Mouse (Mus musculus) small intestine, adult 2 months (tissue): ENCODE measurements at regions not wholly inside any gene's neighbourhood (a gene's known extent, or its start where the extent isn't known, plus 50 kb on each side); places are given as distances from the start of the nearest gene placed in this dataset.

Experiments
- H3K27ac ChIP-seq: fragments of 200-500 bp; 2 replicates; pipeline ENCODE4 v1.5.1; 2012; ENCODE audit warnings: low read depth, low read length, control low read depth, inconsistent platforms; ENCODE audit not compliant: insufficient read depth
- H3K27me3 ChIP-seq: fragments of 200-500 bp; 2 replicates; pipeline ENCODE4 v1.6.1; 2012; ENCODE audit warnings: mild to moderate bottlenecking, moderate library complexity, low read length, inconsistent platforms; ENCODE audit not compliant: control insufficient read depth, insufficient read depth
- H3K36me3 ChIP-seq: fragments of 200-500 bp; 2 replicates; pipeline ENCODE4 v1.6.1; 2012; ENCODE audit warnings: mild to moderate bottlenecking, low read length, control low read depth, inconsistent platforms; ENCODE audit not compliant: control insufficient read depth, insufficient read depth
- H3K4me1 ChIP-seq: fragments of 200-500 bp; 2 replicates; pipeline ENCODE4 v1.6.1; 2012; ENCODE audit warnings: low read length, inconsistent platforms, mixed read lengths; ENCODE audit not compliant: control insufficient read depth, insufficient read depth, insufficient read length
- H3K4me3 ChIP-seq: fragments of 200-500 bp; 2 replicates; pipeline ENCODE4 v1.5.1; 2012; ENCODE audit warnings: low read depth, mild to moderate bottlenecking, control low read depth, inconsistent platforms, low read length, moderate library complexity
- CTCF ChIP-seq: fragments of 200-500 bp; IDR thresholded peaks from 2 replicates; pipeline ENCODE4 v1.5.1; 2012; ENCODE audit warnings: low read depth, mild to moderate bottlenecking, control low read depth, inconsistent platforms, low read length, moderate library complexity, mixed read lengths; ENCODE audit not compliant: insufficient replicate concordance, insufficient read length; ENCODE audit errors: extremely low read depth
- POLR2A ChIP-seq: fragments of 200-500 bp; IDR thresholded peaks from 2 replicates; pipeline ENCODE4 v1.6.1; 2012; ENCODE audit warnings: low read depth, mild to moderate bottlenecking, control low read depth, inconsistent platforms, low read length, moderate library complexity
- WGBS: fragments of 180-500 bp; shearing (Covaris S2); methylation state at CpG from one replicate; pipeline ENCODE4 v1.1.7; 2018; 5-methylcytosine and 5-hydroxymethylcytosine counted together

DNA sequence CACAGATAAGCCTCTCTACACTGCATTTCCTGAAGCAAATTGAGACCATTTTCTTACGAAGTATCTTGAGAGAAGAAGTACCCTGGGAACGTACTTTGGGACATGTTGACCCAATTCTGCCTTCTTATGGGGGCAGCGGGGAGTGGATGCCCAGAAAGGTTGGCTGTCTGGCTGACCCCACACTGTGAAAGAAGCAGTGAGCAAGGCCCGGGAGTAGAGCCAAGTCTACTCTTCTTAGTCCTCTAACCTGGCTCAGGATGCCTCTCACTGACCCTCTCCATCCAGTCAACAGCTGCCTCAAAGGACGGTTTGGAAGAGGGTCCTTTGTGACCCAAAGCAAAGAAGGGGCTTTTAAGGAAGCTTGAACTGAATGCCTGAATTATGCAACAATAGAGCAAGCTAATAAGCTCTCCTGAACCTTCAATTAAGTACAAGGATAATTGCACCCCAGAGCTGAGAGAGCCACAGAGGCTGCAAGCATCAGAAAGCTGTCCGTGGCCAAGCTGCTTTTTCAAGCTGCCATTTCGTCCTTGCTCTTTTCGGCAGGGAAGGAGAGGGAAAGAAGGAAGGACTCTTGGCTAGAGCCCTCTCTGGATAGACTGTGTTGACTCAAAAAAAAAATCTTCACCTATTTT is 70.3 kb downstream of the Pctp start:
- WGBS: 80% methylated on average over 8 of the region's 8 CpGs
- Histone ChIP-seq H3K27me3 (no peaks in the 10 kb centered on the region), H3K4me1 (no peaks in the 10 kb centered on the region), H3K27ac (no peak overlapping the region), H3K36me3 (no peaks in the 10 kb centered on the region), H3K4me3 (no peak overlapping the region)
- no peak for TF ChIP-seq POLR2A
- no peak for TF ChIP-seq CTCF

DNA sequence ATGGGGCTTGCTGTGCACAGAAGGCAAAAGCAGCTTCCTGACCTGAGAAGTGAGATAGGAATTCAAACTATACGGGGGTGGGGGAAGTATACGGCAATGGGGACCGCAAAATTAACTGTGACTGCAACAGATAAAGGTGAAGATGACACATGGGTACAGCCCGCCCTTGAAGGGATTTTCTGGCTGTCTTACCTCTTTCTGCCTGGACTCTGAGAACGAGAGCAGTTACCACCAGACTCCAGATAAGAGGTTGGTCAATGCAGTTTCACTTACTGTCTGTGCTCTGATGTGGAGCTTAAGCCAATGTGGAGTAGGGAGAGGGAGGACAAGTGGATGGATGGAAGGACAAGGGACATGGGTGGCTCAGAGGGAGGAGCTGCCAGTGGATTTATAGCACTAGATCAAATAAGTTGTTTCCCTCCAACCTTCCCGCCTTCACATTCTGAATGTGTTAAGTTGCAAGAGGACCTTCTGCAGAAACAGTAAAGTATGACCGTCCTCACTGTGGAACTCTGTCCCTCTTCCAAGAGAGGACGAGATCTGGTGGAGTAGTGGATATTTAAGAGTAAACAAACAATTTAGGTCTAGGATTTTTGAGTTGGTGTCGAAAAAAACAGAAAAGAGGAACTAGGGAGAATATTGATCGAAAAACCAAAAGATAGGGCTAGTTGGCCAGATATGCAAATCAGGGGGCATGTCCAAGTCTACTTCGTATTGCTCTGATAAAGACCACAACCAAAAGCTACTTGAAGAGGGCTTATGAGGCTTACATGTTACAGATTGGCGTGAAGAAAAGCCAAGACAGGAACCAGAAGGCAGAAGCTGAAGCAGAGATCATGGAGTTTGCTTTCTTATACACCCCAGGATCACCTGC is 73.3 kb downstream of the Pctp start:
- no peaks in the 10 kb centered on the region for H3K4me1 ChIP-seq
- no peak overlapping the region for H3K4me3 ChIP-seq
- H3K36me3 ChIP-seq: no peaks in the 10 kb centered on the region
- no peak overlapping the region for H3K27ac ChIP-seq
- 55% methylated on average over 12 of the region's 12 CpGs for WGBS
- no peaks in the 10 kb centered on the region for H3K27me3 ChIP-seq
- TF ChIP-seq CTCF (no peak), POLR2A (no peak)

DNA sequence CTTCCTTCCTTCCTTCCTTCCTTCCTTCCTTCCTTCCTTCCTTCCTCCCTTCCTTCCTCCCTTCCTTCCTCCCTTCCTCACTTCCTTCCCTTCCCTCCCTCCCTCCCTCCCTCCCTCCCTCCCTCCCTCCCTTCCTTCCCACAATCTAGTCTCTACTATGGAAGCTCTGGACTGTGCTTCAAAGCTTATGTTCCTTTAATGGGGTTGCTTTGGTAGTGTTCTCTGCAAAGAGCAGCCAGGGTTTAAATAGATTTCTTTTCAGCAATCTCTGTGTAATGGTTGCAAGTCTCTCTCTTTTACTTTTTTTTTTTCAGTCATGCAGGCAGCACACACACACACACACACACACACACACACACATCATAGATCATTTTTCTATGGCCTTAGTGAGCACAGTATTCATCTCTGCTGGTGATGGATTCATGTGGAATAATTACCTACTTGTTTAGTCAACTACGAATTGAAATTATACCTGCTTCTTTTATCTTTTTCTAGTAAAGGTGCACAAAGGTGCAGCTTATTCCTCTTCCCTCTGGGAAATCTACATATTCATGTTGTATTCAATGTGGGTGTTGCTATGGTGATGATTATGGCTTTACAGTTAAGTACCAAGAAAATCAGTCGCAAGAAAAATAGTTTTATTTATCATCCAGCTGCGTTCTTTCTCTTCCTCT is 75.1 kb downstream of the Pctp start:
- Histone ChIP-seq H3K4me3 (no peak overlapping the region), H3K4me1 (no peaks in the 10 kb centered on the region), H3K27me3 (no peaks in the 10 kb centered on the region), H3K27ac (no peak overlapping the region), H3K36me3 (no peaks in the 10 kb centered on the region)
- 69% methylated on average over 3 of the region's 3 CpGs for WGBS
- TF ChIP-seq CTCF (no peak), POLR2A (no peak)

DNA sequence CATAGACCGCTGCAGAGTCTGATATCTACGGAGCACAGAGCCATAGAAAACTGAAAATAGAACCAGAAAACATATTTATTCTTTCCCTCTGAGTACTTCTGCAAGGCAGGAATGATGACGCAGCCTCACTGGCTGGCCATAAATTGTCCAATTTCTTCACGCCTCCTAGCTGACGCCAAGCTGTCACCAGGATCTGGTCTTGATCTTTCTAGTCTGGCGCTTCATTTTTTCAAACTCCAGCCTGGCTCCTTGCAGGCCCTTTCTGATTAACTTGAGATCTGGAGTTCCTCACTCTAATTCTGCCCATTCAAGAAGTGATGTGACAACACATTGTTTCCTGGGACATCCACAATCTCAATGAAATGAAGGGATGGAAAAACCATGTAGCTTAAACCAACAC is 80.1 kb downstream of the Pctp start:
- H3K4me1 ChIP-seq: no peaks in the 10 kb centered on the region
- TF ChIP-seq CTCF (no peak), POLR2A (no peak)
- no peak overlapping the region for H3K27ac ChIP-seq
- no peaks in the 10 kb centered on the region for H3K36me3 ChIP-seq
- 66% methylated on average over 6 of the region's 6 CpGs for WGBS
- H3K4me3 ChIP-seq: no peak overlapping the region
- H3K27me3 ChIP-seq: 0 out of 2 replicates have a peak, but pooled peaks cover 3% of the 10 kb centered on the region

DNA sequence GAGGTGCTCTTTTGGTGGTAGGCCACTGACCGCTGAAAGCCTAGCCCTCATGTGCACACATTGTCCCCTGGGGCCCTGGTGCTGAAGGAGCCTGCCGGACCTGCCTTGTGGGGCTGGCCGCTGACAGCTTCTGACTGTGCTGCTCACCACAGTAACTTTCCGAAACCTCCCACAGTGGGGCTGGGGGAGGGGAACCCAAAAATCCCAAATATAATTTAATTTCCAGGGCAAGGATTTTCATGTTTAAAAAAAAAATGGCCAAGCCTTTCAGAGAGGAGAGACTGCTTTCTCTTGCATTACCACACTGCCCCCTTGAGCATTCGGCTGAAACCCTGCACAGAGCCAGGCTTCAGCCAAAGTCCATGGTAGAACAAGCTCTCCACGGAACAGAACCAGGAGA is 81.5 kb downstream of the Pctp start:
- no peaks in the 10 kb centered on the region for H3K36me3 ChIP-seq
- H3K4me3 ChIP-seq: no peak overlapping the region
- H3K4me1 ChIP-seq: no peaks in the 10 kb centered on the region
- TF ChIP-seq POLR2A: no peak
- TF ChIP-seq CTCF: peak; percentile 70; the same call in 1 of the 2 replicates
- WGBS: 51% methylated on average over 6 of the region's 6 CpGs
- 0 out of 2 replicates have a peak, but pooled peaks cover 3% of the 10 kb centered on the region for H3K27me3 ChIP-seq
- no peak overlapping the region for H3K27ac ChIP-seq

DNA sequence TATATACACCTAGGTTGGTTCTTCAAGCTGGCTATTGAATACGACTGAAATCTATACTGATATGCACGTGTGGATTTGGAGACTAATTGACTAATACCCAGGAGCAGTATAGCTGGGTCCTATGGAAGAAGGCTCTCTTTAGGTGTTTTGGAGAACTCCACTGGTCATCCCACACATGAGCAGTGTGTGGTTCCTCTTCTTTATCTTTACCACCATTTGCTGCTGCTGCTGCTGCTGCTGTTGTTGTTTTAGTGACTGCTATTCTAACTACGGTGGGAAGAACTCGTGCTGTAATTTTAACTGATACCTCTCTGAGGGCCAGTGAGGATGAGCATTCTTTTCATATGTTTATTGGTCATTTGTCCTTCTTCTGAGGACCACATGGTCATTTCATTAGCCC is 86.9 kb downstream of the Pctp start:
- WGBS: 84% methylated on average over 4 of the region's 4 CpGs
- no peak overlapping the region for H3K27ac ChIP-seq
- no peak overlapping the region for H3K4me3 ChIP-seq
- H3K27me3 ChIP-seq: no peaks in the 10 kb centered on the region
- TF ChIP-seq CTCF (no peak), POLR2A (no peak)
- H3K4me1 ChIP-seq: no peaks in the 10 kb centered on the region
- no peaks in the 10 kb centered on the region for H3K36me3 ChIP-seq

DNA sequence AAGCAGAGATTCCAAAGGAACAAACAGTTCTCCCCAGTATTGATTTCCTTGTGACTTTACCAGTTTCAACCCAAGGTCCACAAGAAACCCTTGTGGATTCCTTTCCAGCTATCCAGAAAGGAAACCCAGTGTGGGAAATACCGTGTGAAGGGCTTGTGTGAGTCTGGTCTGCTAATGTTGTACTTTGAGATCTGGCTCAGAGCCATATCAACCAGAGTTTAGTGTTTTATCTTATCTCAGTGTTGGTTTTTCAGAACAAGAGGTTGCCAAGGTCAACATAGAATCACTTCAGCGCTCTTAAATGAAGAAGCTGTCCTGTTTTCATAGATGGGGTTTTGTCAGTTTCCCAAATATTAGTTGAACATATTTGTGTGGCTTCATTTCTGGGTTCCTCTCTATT is 88.1 kb downstream of the Pctp start:
- Histone ChIP-seq H3K4me1 (no peaks in the 10 kb centered on the region), H3K4me3 (no peak overlapping the region), H3K27me3 (no peaks in the 10 kb centered on the region), H3K36me3 (no peaks in the 10 kb centered on the region), H3K27ac (no peak overlapping the region)
- TF ChIP-seq POLR2A: no peak
- WGBS: 24% methylated on average over 2 of the region's 2 CpGs
